Mouse (Mus musculus) retina, embryonic 14.5 days (tissue): ENCODE measurements around the gene Tubal3.

ENCODE experiments used
- DNase-seq: peaks from one replicate; pipeline ENCODE4 v3.0.0-alpha.2; 2015; ENCODE audit warnings: low spot score

The Tubal3 gene

GRCm38 (mm10) chr13:3924483-3924882 is 6.4 kb downstream of the Tubal3 start:
- DNase-seq, result no peak

- DNase-seq, result no peak
These were observed 7.6 kb downstream of the Tubal3 start for GRCm38 (mm10) chr13:3925632-3926031.

- no peak for DNase-seq
These were observed 8.0 kb downstream of the Tubal3 start for GRCm38 (mm10) chr13:3926046-3926445.

GRCm38 (mm10) chr13:3944699-3945098 is 26.6 kb downstream of the Tubal3 start:
- DNase-seq, result no peak

GRCm38 (mm10) chr13:3945249-3945648 is 27.2 kb downstream of the Tubal3 start, which contains the start of gene Ucn3:
Ucn3 (minus strand) TSS chr13:3945349.
- no peak for DNase-seq

GRCm38 (mm10) chr13:3947267-3947666 is 29.2 kb downstream of the Tubal3 start:
- DNase-seq, result no peak

GRCm38 (mm10) chr13:3949477-3949876 is 31.4 kb downstream of the Tubal3 start:
- DNase-seq, result no peak

- DNase-seq, result no peak
These were observed 33.3 kb downstream of the Tubal3 start for GRCm38 (mm10) chr13:3951198-3951914.

- no peak for DNase-seq
These were observed 50.8 kb downstream of the Tubal3 start for GRCm38 (mm10) chr13:3968849-3969248.
